Mouse (Mus musculus): ENCODE measurements around the gene Ccr8. TPM values are rescaled to one million over a fixed set of nuclear protein-coding genes. Genes with fewer than 3 reads are reported as not detected.
"Not testable (repeated sequence)": the region's sequence is repeated elsewhere in the genome, so short reads cannot be mapped to it uniquely, and the experiment has no call there.

Ccr8 gene
- polyA plus RNA-seq, 1 experiment from 2014 or later = not detected

DNA sequence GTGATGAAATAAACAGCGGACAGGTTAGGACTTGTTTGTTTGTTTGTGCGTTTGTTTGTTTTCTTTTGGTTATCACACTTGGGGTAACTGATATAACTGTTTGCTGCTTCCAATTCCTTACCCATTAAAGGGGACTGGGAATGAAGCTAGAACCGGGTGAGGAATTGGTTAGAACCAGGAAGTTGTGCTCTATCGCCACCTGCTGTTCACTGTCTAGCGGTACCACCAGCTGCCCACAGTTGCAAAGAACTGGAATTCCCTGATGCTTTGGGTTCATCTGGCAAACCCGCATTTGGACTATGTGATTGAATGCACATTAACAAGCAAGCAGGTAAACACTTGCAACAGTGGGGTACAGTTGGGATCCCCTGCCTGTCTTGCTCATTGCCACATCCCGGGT lies 6.8 kb downstream of the Ccr8 start:
- Histone ChIP-seq H3K4me3 (no peak overlapping the region), H3K9ac (no peak overlapping the region), H3K36me3 (no peaks in the 10 kb centered on the region), H3K4me2 (replicated peaks) (no peak overlapping the region; the same call in 1 of the 2 replicates), H3K27ac (no peak overlapping the region), H3K9me3 (peaks cover 15% of the 10 kb centered on the region), H3K27me3 (replicated peaks) (no peaks in the 10 kb centered on the region), H3K4me1 (no peaks in the 10 kb centered on the region)
- WGBS = 23% methylated on average over 7 of the region's 7 CpGs
- ATAC-seq (ENCODE audit: low FRiP score, low read depth) = no peak

DNA sequence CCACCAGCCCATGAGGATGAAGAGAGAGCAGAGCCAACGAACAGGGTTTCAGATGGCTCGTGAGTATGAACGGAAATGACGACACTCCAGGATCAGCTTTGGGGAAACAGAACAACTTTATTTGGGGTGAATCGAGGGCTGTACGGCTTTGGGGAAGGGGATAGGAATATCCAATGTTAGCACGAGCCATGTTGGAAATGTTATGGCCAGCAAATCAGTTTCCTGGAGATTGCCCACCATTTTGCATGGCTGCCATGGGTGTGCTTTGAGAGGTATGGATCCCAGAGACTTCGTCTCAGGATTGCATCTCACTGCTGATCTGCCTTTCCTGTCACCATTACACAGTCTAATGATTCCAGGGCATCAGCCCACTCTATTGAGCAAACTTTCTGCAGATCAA lies 7.4 kb downstream of the Ccr8 start:
- H3K27ac ChIP-seq = no peak overlapping the region
- no peak for ATAC-seq (ENCODE audit: low FRiP score, low read depth)
- WGBS = 94% methylated on average over 8 of the region's 8 CpGs
- H3K27me3 ChIP-seq (replicated peaks) = no peaks in the 10 kb centered on the region
- H3K9me3 ChIP-seq = peaks cover 15% of the 10 kb centered on the region
- no peak overlapping the region for H3K4me2 ChIP-seq (replicated peaks)
- H3K36me3 ChIP-seq = no peaks in the 10 kb centered on the region
- no peak overlapping the region for H3K4me3 ChIP-seq
- no peak overlapping the region for H3K9ac ChIP-seq
- no peaks in the 10 kb centered on the region for H3K4me1 ChIP-seq

DNA sequence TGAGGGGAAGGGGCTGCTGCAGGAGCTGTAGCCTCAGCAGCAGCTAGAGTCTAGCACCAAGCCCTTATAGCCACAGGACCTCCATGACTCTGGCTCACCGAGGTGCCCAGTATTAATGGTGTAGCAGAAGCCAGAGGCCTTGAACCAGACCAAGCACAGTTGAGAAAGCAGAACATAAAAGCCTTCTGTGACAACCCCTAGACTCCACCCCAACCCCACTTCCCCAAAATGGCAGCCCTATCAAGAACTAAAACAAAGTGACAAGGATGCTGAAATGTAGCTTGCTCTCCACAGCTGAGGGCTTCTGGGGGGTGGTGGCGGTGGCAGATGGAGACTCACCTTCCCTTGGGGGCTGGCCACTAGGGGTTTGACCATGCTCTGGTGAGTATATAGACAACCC lies 9.3 kb downstream of the Ccr8 start:
- Histone ChIP-seq H3K27ac (no peak overlapping the region), H3K4me2 (replicated peaks) (no peak overlapping the region), H3K4me1 (no peaks in the 10 kb centered on the region), H3K9ac (no peak overlapping the region), H3K9me3 (peaks cover 15% of the 10 kb centered on the region), H3K27me3 (replicated peaks) (no peaks in the 10 kb centered on the region), H3K36me3 (no peaks in the 10 kb centered on the region), H3K4me3 (no peak overlapping the region)
- ATAC-seq (ENCODE audit: low FRiP score, low read depth) = no peak
- 100% methylated on average over 2 of the region's 2 CpGs for WGBS

DNA sequence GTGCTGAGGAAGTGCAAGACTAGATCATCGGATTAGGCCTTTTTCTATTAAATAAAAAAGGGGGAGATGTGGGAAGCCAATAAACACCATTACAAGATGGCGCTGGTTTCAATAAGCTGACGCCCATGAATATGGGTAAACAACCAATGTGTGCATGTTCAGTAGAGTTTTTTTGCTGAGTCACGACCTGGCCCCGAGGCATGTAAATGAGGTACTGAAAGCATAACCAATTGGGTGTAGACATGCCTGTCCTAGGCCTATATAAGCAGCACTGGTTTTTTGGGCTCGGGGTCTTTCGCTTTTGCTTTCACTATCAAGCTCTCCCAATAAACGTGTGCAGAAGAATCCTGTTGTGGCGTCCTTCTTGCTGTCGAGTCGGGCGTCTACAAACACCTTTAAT lies 17.0 kb downstream of the Ccr8 start:
- not testable (repeated sequence) for H3K36me3 ChIP-seq; H3K9me3 ChIP-seq; H3K4me2 ChIP-seq (replicated peaks); ATAC-seq (ENCODE audit: low FRiP score, low read depth); H3K4me3 ChIP-seq; H3K27me3 ChIP-seq (replicated peaks); H3K9ac ChIP-seq; H3K27ac ChIP-seq; H3K4me1 ChIP-seq
- WGBS = 97% methylated on average over 12 of the region's 12 CpGs

DNA sequence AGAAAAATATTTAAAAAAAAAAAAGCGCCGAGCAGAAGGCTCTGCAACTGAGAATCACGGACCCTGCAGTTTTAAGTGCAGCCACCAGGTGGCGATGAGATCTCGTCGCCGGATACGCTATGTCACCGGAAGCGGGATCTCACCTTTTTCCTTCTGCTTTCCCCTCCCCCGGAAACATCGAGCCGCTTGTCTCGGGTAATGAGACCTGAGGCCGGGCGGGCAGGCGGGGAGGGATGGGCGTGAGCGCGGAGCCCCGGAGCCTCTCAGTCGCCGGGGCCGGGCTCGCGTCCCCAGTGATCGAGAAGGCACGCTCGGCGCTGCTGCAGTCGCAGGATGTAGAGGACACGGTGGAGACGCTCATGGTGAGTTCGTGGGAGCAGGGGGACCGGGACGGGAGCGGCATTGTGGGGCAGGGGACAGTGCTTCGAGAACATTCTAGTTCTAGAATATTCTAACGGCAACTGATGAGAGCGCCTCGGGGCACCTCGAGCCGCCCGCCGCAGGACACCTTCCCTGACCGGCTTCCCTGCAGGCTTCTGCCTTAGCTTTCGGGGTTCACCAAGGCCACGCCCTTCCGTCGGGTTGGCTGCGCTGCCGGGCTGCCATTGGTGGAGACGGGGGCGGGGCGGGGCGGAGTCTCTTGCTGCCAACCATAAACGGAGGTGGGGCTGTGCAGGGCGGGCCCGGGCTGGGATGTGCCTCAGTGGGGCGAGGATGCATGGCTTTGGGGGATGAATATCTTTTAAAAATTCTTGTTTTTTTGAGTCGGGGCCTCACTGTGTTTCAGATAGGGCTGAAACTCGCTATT lies 18.5 kb downstream of the Ccr8 start, which contains the start of gene Slc25a38:
TSS of gene Slc25a38 (plus strand) at position 164 of the 808 bp plus-strand sequence.
- H3K4me2 ChIP-seq (replicated peaks) = peak within 1 kb of the TSS; percentile 61
- 1% methylated on average over 62 of the region's 62 CpGs for WGBS
- no peaks in the 10 kb centered on the region for H3K36me3 ChIP-seq
- ATAC-seq (ENCODE audit: low FRiP score, low read depth) = peak; percentile 99
- H3K27ac ChIP-seq = peak within 1 kb of the TSS; percentile 85
- peaks cover 5% of the 10 kb centered on the region; the same call in 1 of the 2 replicates for H3K4me1 ChIP-seq
- H3K27me3 ChIP-seq (replicated peaks) = no peaks in the 10 kb centered on the region
- no peaks in the 10 kb centered on the region for H3K9me3 ChIP-seq
- H3K4me3 ChIP-seq = peak within 1 kb of the TSS; percentile 73
- peak within 1 kb of the TSS; percentile 79 for H3K9ac ChIP-seq

DNA sequence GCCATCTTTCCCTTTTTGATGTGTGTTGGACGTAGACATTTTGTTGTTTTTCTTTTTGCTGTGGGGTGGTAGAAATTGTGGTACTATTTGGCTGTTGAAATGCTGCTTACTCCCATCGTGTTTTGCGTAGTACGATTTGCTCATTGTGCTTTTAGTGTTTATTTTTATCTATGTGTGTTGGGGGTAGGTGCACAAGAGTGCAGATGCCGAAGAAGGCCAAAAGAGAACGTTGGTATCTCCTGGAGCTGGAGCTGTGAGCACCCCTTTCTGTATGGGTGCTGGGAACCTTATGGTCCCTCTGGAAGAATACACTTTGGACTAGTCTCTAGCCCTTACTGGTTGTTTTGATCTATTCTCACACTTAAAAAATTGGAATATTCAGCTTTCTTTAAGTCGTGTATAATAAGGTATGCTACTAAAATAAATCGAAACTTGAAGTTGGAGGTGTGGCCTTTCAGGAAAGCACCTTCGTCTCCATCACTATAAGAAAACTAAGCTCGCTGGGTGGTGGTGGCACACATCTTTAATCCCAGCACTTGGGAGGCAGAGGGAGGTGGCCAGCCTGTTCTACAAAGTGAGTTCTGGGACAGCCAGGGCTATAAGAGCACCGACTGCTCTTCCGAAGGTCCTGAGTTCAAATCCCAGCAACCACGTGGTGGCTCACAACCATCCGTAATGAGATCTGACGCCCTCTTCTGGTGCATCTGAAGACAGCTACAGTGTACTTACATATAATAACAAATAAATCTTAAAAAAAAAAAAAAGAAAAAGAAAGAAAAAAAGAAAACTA lies 19.4 kb downstream of the Ccr8 start:
- Histone ChIP-seq H3K27ac (no peak overlapping the region), H3K4me2 (replicated peaks) (peak overlapping the region; percentile 61), H3K4me1 (peaks cover 5% of the 10 kb centered on the region; the same call in 1 of the 2 replicates), H3K4me3 (peak overlapping the region; percentile 73), H3K9me3 (no peaks in the 10 kb centered on the region), H3K27me3 (replicated peaks) (no peaks in the 10 kb centered on the region), H3K9ac (no peak overlapping the region), H3K36me3 (no peaks in the 10 kb centered on the region)
- WGBS = 83% methylated on average over 15 of the region's 15 CpGs
- no peak for ATAC-seq (ENCODE audit: low FRiP score, low read depth)

DNA sequence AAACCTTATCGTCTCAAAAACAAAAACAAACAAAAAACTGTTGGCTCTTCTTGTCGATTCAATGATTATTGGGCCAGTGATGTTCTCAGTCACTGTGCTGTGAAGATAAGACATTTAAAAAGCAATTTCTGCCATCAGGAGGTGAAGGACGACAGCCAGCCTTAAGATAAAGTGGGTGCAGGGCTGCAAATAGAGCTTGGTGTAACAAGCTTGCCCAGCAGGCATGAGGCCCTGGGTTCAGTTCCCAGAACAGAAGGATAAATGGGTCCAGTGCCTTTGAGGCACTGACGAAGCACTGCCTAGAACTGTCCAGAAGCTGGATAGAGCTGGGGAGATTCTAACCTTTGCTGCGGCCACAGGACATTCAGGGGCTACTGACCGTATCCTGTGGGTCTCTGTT lies 20.6 kb downstream of the Ccr8 start:
- no peak for ATAC-seq (ENCODE audit: low FRiP score, low read depth)
- 95% methylated on average over 6 of the region's 6 CpGs for WGBS
- Histone ChIP-seq H3K9ac (no peak overlapping the region), H3K9me3 (no peaks in the 10 kb centered on the region), H3K36me3 (peaks cover 6% of the 10 kb centered on the region), H3K4me1 (peaks cover 5% of the 10 kb centered on the region; the same call in 1 of the 2 replicates), H3K4me3 (no peak overlapping the region), H3K27ac (no peak overlapping the region), H3K27me3 (replicated peaks) (no peaks in the 10 kb centered on the region), H3K4me2 (replicated peaks) (no peak overlapping the region)

DNA sequence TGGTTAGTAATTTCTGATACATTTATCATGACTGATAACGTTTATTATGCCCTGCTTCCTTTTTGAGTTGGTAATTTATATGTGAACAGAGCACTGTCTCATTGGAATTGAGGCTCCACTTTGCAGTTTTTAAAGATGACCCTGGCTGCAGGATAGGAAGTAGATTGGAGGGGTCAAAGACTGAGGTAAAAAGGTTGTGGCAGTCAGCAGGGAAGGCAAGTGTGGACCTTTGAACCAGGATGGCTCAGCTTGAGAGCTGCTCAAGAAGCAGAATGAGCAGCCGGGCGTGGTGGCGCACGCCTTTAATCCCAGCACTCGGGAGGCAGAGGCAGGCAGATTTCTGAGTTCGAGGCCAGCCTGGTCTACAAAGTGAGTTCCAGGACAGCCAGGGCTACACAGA lies 21.5 kb downstream of the Ccr8 start:
- 97% methylated on average over 7 of the region's 7 CpGs for WGBS
- no peak overlapping the region for H3K4me2 ChIP-seq (replicated peaks)
- no peaks in the 10 kb centered on the region for H3K9me3 ChIP-seq
- no peak overlapping the region for H3K9ac ChIP-seq
- H3K4me1 ChIP-seq = peaks cover 5% of the 10 kb centered on the region; the same call in 1 of the 2 replicates
- no peak for ATAC-seq (ENCODE audit: low FRiP score, low read depth)
- H3K27me3 ChIP-seq (replicated peaks) = no peaks in the 10 kb centered on the region
- no peak overlapping the region for H3K4me3 ChIP-seq
- H3K27ac ChIP-seq = no peak overlapping the region
- H3K36me3 ChIP-seq = peaks cover 16% of the 10 kb centered on the region

DNA sequence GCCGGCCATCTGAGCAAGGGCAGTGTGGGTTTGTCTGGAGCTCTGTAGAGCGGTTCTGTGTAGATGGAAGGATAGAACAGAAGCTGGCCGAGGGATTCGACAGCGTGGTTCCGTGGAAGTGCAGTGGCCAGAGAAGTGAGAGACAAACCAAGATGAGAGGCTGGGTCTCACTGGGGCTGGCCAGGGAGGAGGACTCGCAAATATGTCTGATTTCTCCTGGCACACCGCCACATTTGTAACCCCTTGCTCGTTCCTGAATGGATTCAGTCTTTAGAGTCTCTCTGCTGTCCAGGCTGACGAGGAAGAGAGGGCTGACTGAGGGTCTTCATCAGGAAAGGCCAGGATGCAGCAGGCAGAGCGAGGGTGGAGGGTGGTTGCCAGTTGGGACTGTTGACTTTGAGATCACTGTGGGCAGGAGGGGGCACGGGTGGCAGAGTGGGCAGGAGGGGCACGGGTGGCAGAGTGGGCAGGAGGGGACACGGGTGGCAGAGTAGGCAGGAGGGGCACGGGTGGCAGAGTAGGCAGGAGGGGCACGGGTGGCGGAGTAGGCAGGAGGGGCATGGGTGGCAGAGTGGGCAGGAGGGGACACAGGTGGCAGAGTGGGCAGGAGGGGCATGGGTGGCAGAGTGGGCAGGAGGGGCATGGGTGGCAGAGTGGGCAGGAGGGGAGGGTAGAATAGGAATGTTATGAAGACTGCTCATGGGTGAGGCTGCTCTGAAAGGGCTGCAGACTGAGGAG lies 22.3 kb downstream of the Ccr8 start:
- Histone ChIP-seq H3K9me3 (no peaks in the 10 kb centered on the region), H3K9ac (peak overlapping the region; percentile 26; the same call in 1 of the 2 replicates), H3K4me1 (peaks cover 5% of the 10 kb centered on the region; the same call in 1 of the 2 replicates), H3K4me2 (replicated peaks) (0 out of 2 replicates have a peak overlapping the region, but pooled peaks have one; percentile 2), H3K27ac (no peak overlapping the region), H3K4me3 (no peak overlapping the region), H3K36me3 (peaks cover 23% of the 10 kb centered on the region), H3K27me3 (replicated peaks) (no peaks in the 10 kb centered on the region)
- ATAC-seq (ENCODE audit: low FRiP score, low read depth) = no peak
- 87% methylated on average over 14 of the region's 17 CpGs for WGBS

DNA sequence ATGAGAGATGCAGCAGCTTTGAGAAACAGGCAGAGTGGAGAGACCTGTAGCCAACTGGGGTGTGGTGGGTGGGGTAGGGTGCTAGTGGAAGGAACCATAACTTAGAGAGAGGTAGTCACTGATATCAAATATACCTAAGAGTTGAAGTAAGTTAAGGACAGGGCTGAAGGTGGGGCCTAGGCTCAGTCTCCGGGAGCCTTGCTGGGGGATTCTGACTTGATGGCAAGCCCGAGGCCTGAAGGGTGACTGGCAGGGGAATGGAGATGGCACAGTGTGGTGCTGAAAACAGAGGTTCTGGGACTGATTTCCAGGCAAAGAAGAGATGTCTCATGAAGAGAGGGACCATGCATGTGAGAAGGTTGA lies 22.9 kb downstream of the Ccr8 start:
- ATAC-seq (ENCODE audit: low FRiP score, low read depth) = no peak
- Histone ChIP-seq H3K4me3 (no peak overlapping the region), H3K27me3 (replicated peaks) (no peaks in the 10 kb centered on the region), H3K9me3 (no peaks in the 10 kb centered on the region), H3K9ac (peak overlapping the region; percentile 26; the same call in 1 of the 2 replicates), H3K4me2 (replicated peaks) (0 out of 2 replicates have a peak overlapping the region, but pooled peaks have one; percentile 2), H3K4me1 (peaks cover 5% of the 10 kb centered on the region; the same call in 1 of the 2 replicates), H3K36me3 (peaks cover 28% of the 10 kb centered on the region), H3K27ac (no peak overlapping the region)
- WGBS = 88% methylated on average over 2 of the region's 2 CpGs

DNA sequence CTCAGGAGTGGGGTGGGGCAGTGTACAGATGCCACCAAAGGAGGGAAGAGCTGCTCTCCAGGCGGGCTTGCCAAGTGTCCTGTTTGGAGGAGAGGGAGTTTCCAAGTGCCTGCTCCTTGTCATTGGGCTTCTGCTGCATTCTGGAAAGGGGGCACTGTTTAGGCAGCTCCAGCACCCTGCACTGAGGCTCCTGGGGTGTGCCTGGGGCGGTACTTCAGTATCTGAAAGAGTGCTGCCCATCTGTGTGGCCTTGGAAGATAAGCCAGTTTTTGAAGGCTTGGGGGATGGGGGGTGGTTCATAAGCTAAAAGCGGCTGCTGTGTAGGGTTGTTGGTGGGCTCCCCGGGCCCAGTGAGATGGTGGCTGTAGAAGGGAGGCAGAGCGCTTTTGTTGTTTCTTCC lies 23.7 kb downstream of the Ccr8 start:
- Histone ChIP-seq H3K9me3 (no peaks in the 10 kb centered on the region), H3K4me3 (no peak overlapping the region), H3K4me2 (replicated peaks) (no peak overlapping the region), H3K27ac (no peak overlapping the region), H3K27me3 (replicated peaks) (no peaks in the 10 kb centered on the region), H3K4me1 (peaks cover 5% of the 10 kb centered on the region; the same call in 1 of the 2 replicates), H3K9ac (no peak overlapping the region), H3K36me3 (peaks cover 36% of the 10 kb centered on the region)
- 85% methylated on average over 5 of the region's 5 CpGs for WGBS
- no peak for ATAC-seq (ENCODE audit: low FRiP score, low read depth)

DNA sequence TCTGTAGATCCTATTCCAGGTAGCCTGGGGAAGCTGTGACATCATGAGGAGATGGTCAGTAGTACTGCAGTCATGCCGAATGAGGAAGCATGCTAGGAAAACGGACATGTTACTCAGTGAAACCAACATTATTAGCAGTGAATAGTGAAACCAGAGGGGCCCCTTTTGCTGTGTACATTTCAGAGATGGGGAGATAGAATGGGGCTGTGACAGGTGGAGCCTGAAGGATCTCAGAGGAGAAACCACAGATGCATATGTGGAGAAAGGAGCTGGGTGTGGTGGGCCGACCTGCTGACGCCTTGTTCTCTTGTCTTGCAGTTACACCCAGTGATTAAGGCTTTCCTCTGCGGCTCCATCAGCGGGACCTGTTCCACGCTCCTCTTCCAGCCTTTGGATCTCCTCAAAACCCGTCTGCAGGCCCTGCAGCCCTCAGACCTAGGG lies 24.3 kb downstream of the Ccr8 start:
- Histone ChIP-seq H3K27me3 (replicated peaks) (no peaks in the 10 kb centered on the region), H3K27ac (no peak overlapping the region), H3K9ac (no peak overlapping the region), H3K9me3 (no peaks in the 10 kb centered on the region), H3K36me3 (peaks cover 43% of the 10 kb centered on the region), H3K4me3 (no peak overlapping the region), H3K4me1 (peaks cover 1% of the 10 kb centered on the region; the same call in 1 of the 2 replicates), H3K4me2 (replicated peaks) (no peak overlapping the region)
- no peak for ATAC-seq (ENCODE audit: low FRiP score, low read depth)
- 86% methylated on average over 8 of the region's 8 CpGs for WGBS

All from neural tube, embryonic 12.5 days (tissue).